Mouse (Mus musculus) yolk sac, embryonic 10.5 days (tissue): ENCODE data around the gene Prkca.

Source experiments
- DNase-seq: peaks from one replicate; pipeline ENCODE4 v3.0.0-alpha.2; 2017; ENCODE audit warnings: low spot score

Prkca gene

GRCm38 (mm10) chr11:108340293-108340692, 3.4 kb downstream of the Prkca start:
- DNase-seq = no peak

- no peak for DNase-seq
Observed at GRCm38 (mm10) chr11:108336445-108336844, 7.3 kb downstream of the Prkca start.

GRCm38 (mm10) chr11:108335536-108335935, 8.2 kb downstream of the Prkca start:
- no peak for DNase-seq

- no peak for DNase-seq
Observed at GRCm38 (mm10) chr11:108334658-108335057, 9.1 kb downstream of the Prkca start.

GRCm38 (mm10) chr11:108333583-108334379, 9.9 kb downstream of the Prkca start:
- no peak for DNase-seq

- DNase-seq = no peak
Observed at GRCm38 (mm10) chr11:108333006-108333405, 10.7 kb downstream of the Prkca start.

GRCm38 (mm10) chr11:108330818-108331217, 12.9 kb downstream of the Prkca start:
- DNase-seq = no peak

- DNase-seq = no peak
Observed at GRCm38 (mm10) chr11:108325943-108326342, 17.8 kb downstream of the Prkca start.

- DNase-seq = no peak
Observed at GRCm38 (mm10) chr11:108322156-108322555, 21.6 kb downstream of the Prkca start.

GRCm38 (mm10) chr11:108320561-108320960, 23.2 kb downstream of the Prkca start:
- no peak for DNase-seq

GRCm38 (mm10) chr11:108319162-108319561, 24.6 kb downstream of the Prkca start:
- no peak for DNase-seq

GRCm38 (mm10) chr11:108317878-108318277, 25.9 kb downstream of the Prkca start:
- DNase-seq = no peak

GRCm38 (mm10) chr11:108315736-108316135, 28.0 kb downstream of the Prkca start:
- DNase-seq = no peak

- no peak for DNase-seq
Observed at GRCm38 (mm10) chr11:108312516-108312915, 31.2 kb downstream of the Prkca start.

GRCm38 (mm10) chr11:108311912-108312311, 31.8 kb downstream of the Prkca start:
- DNase-seq = no peak

GRCm38 (mm10) chr11:108309791-108310190, 33.9 kb downstream of the Prkca start:
- DNase-seq = no peak

GRCm38 (mm10) chr11:108308253-108308652, 35.5 kb downstream of the Prkca start:
- DNase-seq = no peak

- DNase-seq = no peak
Observed at GRCm38 (mm10) chr11:108307258-108307657, 36.5 kb downstream of the Prkca start.

GRCm38 (mm10) chr11:108303787-108304186, 39.9 kb downstream of the Prkca start:
- no peak for DNase-seq

- no peak for DNase-seq
Observed at GRCm38 (mm10) chr11:108301796-108302490, 41.8 kb downstream of the Prkca start.

GRCm38 (mm10) chr11:108301036-108301435, 42.7 kb downstream of the Prkca start:
- no peak for DNase-seq

GRCm38 (mm10) chr11:108300443-108300842, 43.3 kb downstream of the Prkca start:
- no peak for DNase-seq

- DNase-seq = no peak
Observed at GRCm38 (mm10) chr11:108299913-108300312, 43.8 kb downstream of the Prkca start.
